Mouse (Mus musculus): ENCODE measurements at regions not wholly inside any gene's neighbourhood (a gene's known extent, or its start where the extent isn't known, plus 50 kb on each side); places are given as distances from the start of the nearest gene placed in this dataset.

DNA sequence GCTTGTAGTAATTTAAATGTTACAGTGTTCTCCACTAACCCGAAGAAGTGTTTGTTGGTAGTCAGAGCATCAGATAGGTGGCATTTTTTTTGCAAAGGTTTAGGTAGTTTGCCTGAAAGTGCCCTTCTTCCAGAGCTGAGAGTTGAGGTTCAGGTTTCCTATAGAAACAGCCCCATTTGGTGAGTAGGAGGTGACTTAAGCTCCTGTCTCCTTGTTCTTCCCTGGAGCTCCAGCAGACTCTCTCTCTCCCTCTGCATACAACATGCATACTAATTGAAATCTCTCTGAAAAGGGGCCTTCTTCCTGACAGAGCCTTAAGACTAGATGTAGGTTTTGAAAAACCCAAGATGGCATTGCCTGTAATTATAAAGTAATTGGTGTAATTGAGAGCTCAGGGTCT, 161.3 kb downstream of the Spata19 start:
- no peak for DNase-seq

GRCm38 (mm10) chr9:27558286-27558685, 161.7 kb downstream of the Spata19 start:
- no peak for DNase-seq

GRCm38 (mm10) chr9:27568372-27569053, 171.9 kb downstream of the Spata19 start:
- DNase-seq: no peak

- DNase-seq: no peak
These were observed 172.4 kb downstream of the Spata19 start for GRCm38 (mm10) chr9:27569054-27569387.

DNA sequence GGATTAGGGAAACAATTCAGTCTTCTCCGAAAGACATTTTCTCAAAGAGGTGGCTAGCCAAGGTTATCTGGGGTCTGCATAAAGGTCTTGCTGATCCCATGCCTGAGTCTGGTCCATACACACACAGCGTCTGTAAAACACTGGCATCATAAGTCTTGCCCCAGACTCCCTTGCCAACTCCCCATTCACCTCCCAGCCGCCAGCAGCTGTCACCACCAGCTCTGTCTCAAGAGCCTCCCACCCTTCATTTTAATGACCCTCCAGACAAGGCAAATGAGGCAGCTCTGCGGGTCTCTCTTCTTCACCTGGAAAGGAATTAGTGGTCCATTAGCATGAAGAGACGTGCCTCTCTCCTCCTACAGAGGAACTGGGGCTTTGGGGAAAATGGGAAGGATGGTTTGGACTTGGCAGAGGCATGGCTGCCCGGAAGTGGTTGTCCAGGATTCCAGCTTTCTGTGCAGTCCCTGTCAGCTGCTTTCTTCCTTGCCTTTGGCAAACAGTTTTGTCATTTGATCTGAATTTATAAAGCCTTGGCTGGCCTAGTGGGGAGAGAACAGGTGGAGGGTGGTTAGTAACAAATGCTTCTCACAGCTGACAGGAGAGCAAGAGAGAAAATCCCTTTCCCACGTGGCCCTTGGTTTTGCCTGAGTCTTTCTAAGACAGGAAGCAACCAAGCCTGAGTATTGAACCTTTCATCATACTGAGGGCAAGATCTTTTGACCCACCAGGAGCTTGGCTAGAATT, 173.3 kb upstream of the Opcml start:
- DNase-seq: no peak

- DNase-seq: no peak
These were observed 155.7 kb upstream of the Opcml start for GRCm38 (mm10) chr9:27634901-27635300.

DNA sequence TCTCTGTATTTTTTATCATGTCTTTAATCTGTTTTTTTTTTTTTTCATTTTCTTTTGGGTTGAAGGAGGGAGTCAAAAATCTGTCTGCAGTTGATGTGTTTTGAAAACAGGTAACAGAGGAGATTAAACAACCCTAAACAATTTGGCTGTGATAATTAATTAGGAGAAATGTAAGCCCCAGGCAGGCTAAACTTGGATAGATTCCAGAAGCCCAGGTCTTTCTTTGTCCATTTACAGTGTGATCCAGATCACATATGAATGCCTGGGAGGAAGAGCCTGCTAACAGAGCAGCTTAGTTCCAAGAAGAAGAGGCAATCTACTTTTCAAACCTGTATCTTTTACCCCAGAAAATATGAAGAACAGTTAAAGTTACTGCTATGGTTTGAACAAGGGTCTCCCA, 150.0 kb upstream of the Opcml start:
- no peak for DNase-seq

GRCm38 (mm10) chr9:27643312-27643711, 147.3 kb upstream of the Opcml start:
- no peak for DNase-seq

DNA sequence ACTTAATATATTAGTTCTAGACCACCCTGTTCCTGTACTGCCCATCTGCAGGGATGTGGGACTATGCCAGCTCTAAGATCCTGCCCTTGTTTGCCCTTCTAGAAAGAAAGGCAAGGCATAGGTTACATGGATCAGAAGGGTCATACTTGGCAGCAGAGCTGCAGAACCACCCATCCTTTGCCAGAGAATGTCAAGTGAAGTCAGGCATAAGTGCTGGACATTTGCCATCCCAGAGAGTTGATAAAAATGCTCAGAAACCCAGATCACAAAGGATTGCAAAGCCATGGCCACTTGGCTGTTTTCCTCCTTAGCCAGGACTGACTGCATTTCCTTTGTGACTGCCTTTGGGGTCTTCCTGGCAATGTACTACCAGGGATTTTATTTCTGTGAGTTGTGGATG, 146.7 kb upstream of the Opcml start:
- DNase-seq: no peak

GRCm38 (mm10) chr9:27645435-27645834, 145.1 kb upstream of the Opcml start:
- no peak for DNase-seq

GRCm38 (mm10) chr9:27646100-27646499, 144.5 kb upstream of the Opcml start:
- DNase-seq: no peak

- no peak for DNase-seq
These were observed 143.6 kb upstream of the Opcml start for GRCm38 (mm10) chr9:27646956-27647355.

DNA sequence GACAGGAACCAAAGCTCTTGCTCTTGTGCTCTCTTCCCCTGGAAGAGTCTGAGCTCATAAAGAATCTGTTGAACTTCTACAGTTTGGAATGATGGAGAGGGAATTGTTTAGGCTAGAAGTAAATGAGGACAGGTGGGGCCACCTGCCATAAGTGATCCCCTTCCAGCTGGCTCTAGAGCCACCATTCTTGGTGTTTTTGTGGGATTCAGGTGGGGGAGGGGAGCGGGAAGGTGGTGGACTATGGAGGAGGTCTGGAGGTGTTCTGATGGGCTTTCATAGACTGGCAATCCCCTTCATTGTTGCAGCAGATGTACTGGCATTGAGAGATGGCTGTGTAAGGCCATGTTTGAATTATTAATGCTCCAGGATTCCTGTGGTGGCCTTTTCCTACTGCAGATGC, 132.6 kb upstream of the Opcml start:
- DNase-seq: no peak

DNA sequence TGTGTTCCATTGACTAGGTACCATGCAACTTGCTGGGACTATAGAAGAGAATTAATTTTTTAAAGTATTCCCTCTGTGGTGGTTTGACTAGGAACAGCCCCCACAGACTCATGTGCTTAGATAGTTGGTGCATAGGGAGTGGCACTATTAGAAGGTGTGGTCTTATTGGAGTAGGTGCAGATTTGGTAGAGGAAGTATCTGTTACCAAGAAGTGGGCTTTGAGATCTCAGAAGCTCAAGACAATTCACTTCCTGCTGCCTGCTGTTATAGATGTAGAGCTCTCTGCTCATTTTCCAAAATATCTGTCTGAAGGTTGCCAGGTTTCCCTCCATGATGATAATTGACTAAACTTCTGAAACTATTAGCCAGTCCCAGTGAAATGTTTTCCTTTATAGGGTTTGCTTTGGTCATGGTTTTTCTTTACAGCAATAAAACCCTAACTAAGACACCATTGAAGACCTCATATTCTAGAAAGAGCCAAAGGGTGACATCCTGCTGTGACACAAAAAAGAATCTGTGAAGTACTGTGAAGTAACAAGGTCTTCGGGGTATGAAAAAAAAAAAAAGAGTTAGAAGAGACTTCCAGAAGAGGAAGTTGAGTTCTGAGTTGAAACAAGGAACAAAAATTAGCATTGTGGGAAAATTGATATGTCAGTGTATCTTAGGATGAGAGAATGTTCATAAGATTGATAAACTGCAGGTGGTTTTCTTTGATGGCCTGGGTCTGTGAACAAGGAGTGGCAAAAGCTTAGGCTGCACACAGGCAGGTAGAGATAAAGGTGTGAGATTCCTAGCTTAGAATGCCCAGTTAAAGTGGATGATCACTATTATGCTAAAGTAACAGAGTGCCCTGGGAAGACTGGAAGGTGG, 128.9 kb upstream of the Opcml start:
- DNase-seq: no peak

GRCm38 (mm10) chr9:27663230-27663629, 127.3 kb upstream of the Opcml start:
- no peak for DNase-seq

DNA sequence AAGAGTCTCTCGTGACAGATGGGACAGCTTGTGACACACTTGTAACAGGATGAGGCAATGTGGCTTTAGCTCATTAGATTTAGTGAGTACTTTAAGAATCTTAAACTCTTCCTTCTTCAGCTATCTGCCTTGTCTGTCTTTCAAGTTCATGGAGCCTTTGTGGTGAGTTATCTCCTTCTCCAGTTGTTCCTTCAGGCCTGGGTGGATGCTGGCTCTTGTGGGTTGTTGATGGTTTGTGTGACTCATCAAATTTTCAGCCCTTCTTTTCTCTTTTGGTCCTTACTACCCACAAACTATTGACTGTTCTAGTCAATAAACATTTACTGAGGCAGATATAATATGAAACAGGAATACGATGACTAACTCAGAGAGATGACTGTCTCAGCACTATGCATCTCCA, 124.9 kb upstream of the Opcml start:
- no peak for DNase-seq

DNA sequence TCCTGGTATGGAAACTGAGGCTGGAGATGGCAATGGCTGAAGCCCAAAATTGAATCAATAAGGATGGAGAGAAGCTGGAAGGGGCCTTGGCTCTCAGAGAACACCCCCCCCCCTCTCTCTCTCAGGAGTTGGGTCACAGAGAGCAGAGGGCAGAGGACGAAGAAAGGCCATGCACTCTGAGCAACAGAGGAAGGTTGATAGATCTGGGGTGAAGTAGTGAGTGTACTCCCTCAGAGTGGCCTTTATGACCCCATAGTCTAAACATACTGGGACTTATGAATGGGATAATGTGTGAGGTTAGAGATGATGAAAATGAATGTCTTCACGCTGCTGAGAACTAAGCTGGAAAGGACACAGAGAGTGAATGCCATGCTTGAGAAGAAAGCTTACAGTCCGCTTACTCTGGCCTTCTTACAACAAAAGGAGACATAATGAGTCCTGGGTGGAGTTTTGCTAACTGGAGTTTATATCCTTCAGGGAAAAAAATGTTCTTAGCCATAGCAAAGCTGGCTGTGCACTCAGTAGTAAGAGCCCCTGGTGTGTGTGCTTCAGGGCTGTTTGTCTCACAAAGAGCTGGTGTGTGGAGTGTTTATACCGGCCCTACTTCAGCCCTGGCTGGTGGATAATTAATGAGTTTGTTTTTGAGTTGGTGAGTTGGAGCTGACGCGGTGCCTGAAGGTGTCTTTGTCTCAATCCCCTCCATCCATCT, 120.4 kb upstream of the Opcml start:
- no peak for DNase-seq

DNA sequence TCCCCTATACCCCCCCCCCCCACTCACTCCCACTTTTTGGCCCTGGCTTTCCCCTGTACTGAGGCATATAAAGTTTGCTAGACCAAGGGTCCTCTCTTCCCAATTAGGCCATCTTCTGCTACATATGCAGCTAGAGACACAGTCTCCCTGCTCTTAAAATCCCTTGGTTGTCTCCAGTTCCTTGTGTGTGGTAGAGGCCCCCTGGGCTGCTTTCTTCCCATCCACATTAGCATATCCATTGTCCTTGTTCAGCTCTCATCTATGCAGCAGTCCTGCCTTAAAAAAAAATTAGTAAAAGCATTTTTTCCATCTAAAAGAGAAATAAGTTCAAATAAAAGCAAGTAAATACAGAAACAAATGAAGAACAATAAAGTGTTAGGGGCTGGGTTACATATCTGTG, 105.2 kb upstream of the Opcml start:
- no peak for DNase-seq

DNA sequence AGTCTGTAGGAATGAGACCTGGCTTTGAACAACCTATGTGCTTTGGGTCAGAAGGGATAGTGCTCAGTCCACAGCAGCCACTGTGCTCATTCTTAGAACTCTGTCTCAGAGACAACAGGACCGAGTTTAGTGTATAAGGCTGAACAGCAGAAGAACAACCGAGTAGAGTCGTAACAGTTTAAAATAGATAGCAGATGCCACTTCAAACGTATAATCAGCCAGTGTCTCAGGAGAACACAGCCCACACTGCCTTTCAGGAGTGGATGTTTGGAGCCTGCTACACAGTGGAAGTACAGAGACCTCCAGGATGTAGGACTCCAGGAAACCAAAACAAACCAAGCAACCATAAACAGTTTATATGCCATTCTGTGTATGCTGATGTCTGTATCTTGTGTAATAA, 99.0 kb upstream of the Opcml start:
- no peak for DNase-seq

GRCm38 (mm10) chr9:27692751-27693150, 97.8 kb upstream of the Opcml start:
- DNase-seq: no peak

- DNase-seq: no peak
These were observed 95.6 kb upstream of the Opcml start for GRCm38 (mm10) chr9:27694805-27695593.

DNA sequence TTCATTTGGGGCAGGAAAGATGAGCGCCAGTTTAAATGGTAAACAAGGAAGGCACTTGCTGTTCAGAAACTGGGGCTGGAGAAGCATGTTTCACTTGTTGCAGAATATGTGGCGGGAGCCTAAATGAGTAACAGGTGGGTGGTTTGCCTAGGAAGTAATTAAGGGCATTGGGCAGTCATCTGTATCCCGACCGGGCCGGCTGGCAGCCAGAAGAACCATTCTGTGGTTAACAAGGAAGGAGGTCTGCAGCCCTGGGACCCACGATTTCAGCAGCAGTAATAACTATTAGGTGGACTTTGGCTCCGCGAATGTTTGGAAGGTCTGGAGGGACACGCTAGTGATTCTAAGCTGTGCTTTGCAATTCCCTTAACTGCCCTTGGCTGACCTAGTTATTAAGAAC, 89.0 kb upstream of the Opcml start:
- DNase-seq: no peak

Data from cerebellum, adult 8-10 months (tissue).